Mouse (Mus musculus) common myeloid progenitor, adult 5-6 weeks (primary cell): Measurements from ENCODE around the gene Nfkb2. TPM values are rescaled to one million over a fixed set of nuclear protein-coding genes. Genes with fewer than 3 reads are reported as not detected.

Source experiments
- ATAC-seq: replicated peaks from 2 replicates; pipeline ENCODE4 v1.8.0; 2016; ENCODE audit warnings: low read depth, mild to moderate bottlenecking, moderate TSS enrichment, inconsistent platforms; ENCODE audit not compliant: poor library complexity, severe bottlenecking
- total RNA-seq: library from RNA; stranded (forward); fragments of 200-1000, 187-1606 nt; gene quantifications from 2 replicates; pipeline ENCODE4 v1.2.3, GENCODE M21; 2017

The Nfkb2 gene
- total RNA-seq, 1 experiment from 2014 or later: 7.2 TPM

- no peak for ATAC-seq
Observed at GRCm38 (mm10) chr19:46337719-46338330, 33.7 kb downstream of the Nfkb2 start.

- peak; percentile 80 for ATAC-seq
Observed at GRCm38 (mm10) chr19:46338331-46338936, 34.3 kb downstream of the Nfkb2 start, which contains the start of gene Cuedc2. Gene Cuedc2, minus strand, starts transcription at chr19:46338702.

- ATAC-seq: peak; percentile 2; the same call in 1 of the 2 replicates
Observed at GRCm38 (mm10) chr19:46338942-46339286, 34.8 kb downstream of the Nfkb2 start.

GRCm38 (mm10) chr19:46339287-46339971, 35.3 kb downstream of the Nfkb2 start:
- peak; percentile 70 for ATAC-seq

GRCm38 (mm10) chr19:46344710-46345419, 40.7 kb downstream of the Nfkb2 start:
- ATAC-seq: no peak

GRCm38 (mm10) chr19:46347146-46347545, 43.0 kb downstream of the Nfkb2 start:
- no peak for ATAC-seq

- ATAC-seq: no peak
Observed at GRCm38 (mm10) chr19:46347936-46348668, 44.0 kb downstream of the Nfkb2 start.

- ATAC-seq: peak; percentile 62
Observed at GRCm38 (mm10) chr19:46348761-46349458, 44.8 kb downstream of the Nfkb2 start.

GRCm38 (mm10) chr19:46349550-46349949, 45.4 kb downstream of the Nfkb2 start:
- ATAC-seq: no peak

- ATAC-seq: peak; percentile 50
Observed at GRCm38 (mm10) chr19:46350168-46350932, 46.2 kb downstream of the Nfkb2 start, which contains the start of gene 2310034G01Rik. Gene 2310034G01Rik, minus strand, starts transcription at chr19:46350302.

- peak; percentile 80 for ATAC-seq
Observed at GRCm38 (mm10) chr19:46356701-46357138, 52.6 kb downstream of the Nfkb2 start.

GRCm38 (mm10) chr19:46357344-46358280, 53.5 kb downstream of the Nfkb2 start:
- peak; percentile 87 for ATAC-seq

- ATAC-seq: peak; percentile 6
Observed at GRCm38 (mm10) chr19:46358381-46358780, 54.3 kb downstream of the Nfkb2 start.

Other genes with a start within 250 kb of the Nfkb2 start
- 197 and 199 TPM in 2 replicates for gene Nolc1, start 228.5 kb upstream of the Nfkb2 start, total RNA-seq
- gene Elovl3, start 172.4 kb upstream of the Nfkb2 start, total RNA-seq: not detected in 2 replicates
- not detected in 2 replicates for gene Pitx3, start 156.0 kb upstream of the Nfkb2 start, total RNA-seq
- 23.7 and 38.7 TPM in 2 replicates for gene Gbf1, start 151.8 kb upstream of the Nfkb2 start, total RNA-seq
- 0.69 TPM in 1 of 2 replicates, not detected in the other for gene Psd, start 22.8 kb downstream of the Nfkb2 start, total RNA-seq
- gene Fbxl15, start 23.9 kb downstream of the Nfkb2 start, total RNA-seq: 3.3 and 4.3 TPM in 2 replicates
- gene Cuedc2, start 34.4 kb downstream of the Nfkb2 start, total RNA-seq: 143 and 149 TPM in 2 replicates
- 11.5 and 13.6 TPM in 2 replicates for gene Mfsd13a, start 36.8 kb downstream of the Nfkb2 start, total RNA-seq
- 1.5 and 2.5 TPM in 2 replicates for gene 2310034G01Rik, start 46.0 kb downstream of the Nfkb2 start, total RNA-seq
- gene Actr1a, start 91.4 kb downstream of the Nfkb2 start, total RNA-seq: 80.1 TPM in 2 replicates
- gene Sufu, start 92.6 kb downstream of the Nfkb2 start, total RNA-seq: 22.2 and 30.2 TPM in 2 replicates
- gene Trim8, start 197.4 kb downstream of the Nfkb2 start, total RNA-seq: 17.7 and 30.3 TPM in 2 replicates